Mouse (Mus musculus) mouse trophoblast stem cell (cell line): ENCODE measurements around the gene Defa22.
"Not testable (repeated sequence)": the region's sequence is repeated elsewhere in the genome, so short reads cannot be mapped to it uniquely, and the experiment has no call there.

Experiments used
- in situ Hi-C, 2 experiments: fragments of 300-500 bp; cut with MseI, MboI; formaldehyde crosslinking; loops; 2 replicates in 1 of 2; 3 replicates in 1 of 2; pipeline ENCODE4 v1.15.1; 2025

Defa22 gene

DNA sequence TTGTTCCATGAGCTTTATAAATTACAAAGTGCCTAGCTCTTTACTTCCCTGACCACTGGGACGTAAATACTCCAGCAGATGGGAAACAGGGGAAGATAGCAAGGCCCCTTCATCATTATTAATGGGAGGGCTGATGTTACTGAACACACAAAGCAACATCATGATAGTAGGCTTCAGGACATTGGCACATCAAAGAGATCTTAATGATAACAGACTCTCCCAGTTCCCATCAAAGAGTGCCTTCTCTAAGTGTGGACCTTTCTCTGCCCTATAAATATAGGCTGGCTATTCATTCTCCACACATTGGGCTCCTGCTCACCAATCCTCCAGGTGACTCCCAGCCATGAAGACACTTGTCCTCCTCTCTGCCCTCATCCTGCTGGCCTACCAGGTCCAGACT, at the start of gene Defa22:
Defa22 (plus strand) TSS at position 301 of the 400 bp plus-strand sequence.
- in situ Hi-C loops: not testable (repeated sequence)

DNA sequence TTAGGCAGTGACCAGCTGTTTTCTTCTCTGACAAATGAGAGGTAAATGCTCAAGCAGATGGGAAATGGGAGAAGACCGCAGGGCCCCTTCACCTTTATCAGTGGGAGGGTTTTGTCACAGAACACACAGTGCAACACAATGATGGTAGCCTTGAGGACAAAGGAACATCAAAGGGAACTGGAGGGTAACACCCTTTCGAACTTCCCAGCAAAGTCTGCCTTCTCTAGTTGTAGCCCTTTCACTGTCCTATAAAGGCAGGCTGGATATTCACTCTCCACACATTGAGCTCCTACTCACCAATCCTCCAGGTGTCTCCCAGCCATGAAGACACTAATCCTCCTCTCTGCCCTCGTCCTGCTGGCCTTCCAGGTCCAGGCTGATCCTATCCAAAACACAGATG, 27.7 kb upstream of the Defa22 start, which contains the start of gene Defa30:
Defa30 (plus strand) TSS at position 301 of the 400 bp plus-strand sequence.
- in situ Hi-C loops: not testable (repeated sequence)

DNA sequence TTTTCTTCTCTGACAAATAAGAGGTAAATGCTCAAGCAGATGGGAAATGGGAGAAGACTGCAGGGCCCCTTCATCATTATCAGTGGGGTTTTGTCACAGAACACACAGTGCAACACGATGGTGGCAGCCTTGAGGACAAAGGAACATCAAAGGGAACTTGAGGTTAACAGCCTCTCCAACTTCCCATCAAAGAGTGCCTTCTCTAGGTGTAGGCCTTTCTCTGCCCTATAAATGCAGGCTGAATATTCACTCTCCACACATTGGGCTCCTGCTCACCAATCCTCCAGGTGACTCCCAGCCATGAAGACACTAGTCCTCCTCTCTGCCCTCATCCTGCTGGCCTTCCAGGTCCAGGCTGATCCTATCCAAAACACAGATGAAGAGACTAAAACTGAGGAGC, 29.2 kb downstream of the Defa22 start, which contains the start of gene Defa31:
Defa31 (plus strand) TSS at position 301 of the 400 bp plus-strand sequence.
- in situ Hi-C loops: not testable (repeated sequence)

DNA sequence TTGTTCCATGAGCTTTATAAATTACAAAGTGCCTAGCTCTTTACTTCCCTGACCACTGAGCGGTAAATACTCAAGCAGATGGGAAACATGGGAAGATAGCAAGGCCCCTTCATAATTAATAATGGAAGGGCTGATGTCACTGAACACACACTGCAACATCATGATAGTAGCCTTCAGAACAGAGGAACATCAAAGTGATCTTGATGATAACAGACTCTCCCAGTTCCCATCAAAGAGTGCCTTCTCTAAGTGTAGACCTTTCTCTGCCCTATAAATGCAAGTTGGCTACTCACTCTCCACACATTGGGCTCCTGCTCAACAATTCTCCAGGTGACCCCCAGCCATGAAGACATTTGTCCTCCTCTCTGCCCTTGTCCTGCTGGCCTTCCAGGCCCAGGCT, 39.2 kb downstream of the Defa22 start, which contains the start of gene Gm15293:
Gm15293 (plus strand) TSS at position 301 of the 400 bp plus-strand sequence.
- in situ Hi-C loops: not testable (repeated sequence)
